Mouse (Mus musculus) hematopoietic stem cell, adult 5-6 weeks (primary cell): ENCODE measurements around the gene Smr2. TPM values are rescaled to one million over a fixed set of nuclear protein-coding genes. Genes with fewer than 3 reads are reported as not detected.
"Not testable (repeated sequence)": the region's sequence is repeated elsewhere in the genome, so short reads cannot be mapped to it uniquely, and the experiment has no call there.

Experiments
- ATAC-seq, 2 experiments: fragments of 125-278 bp in 1 of 2; replicated peaks in 1 of 2; 2 replicates each; pipeline ENCODE4 v1.8.0; 2016 to 2017; ENCODE audit warnings: inconsistent platforms in 2 of 2, mild to moderate bottlenecking in 2 of 2, moderate number of reproducible peaks in 2 of 2, low read depth in 1 of 2, moderate TSS enrichment in 1 of 2; ENCODE audit not compliant: low FRiP score in 2 of 2, poor library complexity in 2 of 2, severe bottlenecking in 2 of 2, insufficient read depth in 1 of 2, low TSS enrichment in 1 of 2
- total RNA-seq: library from RNA; stranded (forward); fragments of 172-1452, 232-1000 nt; gene quantifications from 2 replicates; pipeline ENCODE4 v1.2.3, GENCODE M21; 2017

Smr2 gene
- total RNA-seq, result not detected in 2 replicates

GRCm38 (mm10) chr5:88086256-88086655, at the start of gene Smr2:
Gene Smr2 (plus strand): TSS chr5:88086556.
- not testable (repeated sequence) for ATAC-seq

- ATAC-seq, result no peak
These were observed 25.1 kb downstream of the Smr2 start, which contains the start of gene Gm11116 for GRCm38 (mm10) chr5:88111430-88111829. Gene Gm11116 (minus strand): TSS chr5:88111530.

GRCm38 (mm10) chr5:88153999-88154398, 67.6 kb downstream of the Smr2 start, which contains the start of gene Gm11115:
Gene Gm11115 (minus strand): TSS chr5:88154099.
- no peak for ATAC-seq

Other genes starting within 250 kb of the Smr2 start
- gene Odam, start 201.5 kb upstream of the Smr2 start, total RNA-seq, result not detected in 2 replicates
- not detected in 2 replicates for gene Csn3, start 161.0 kb upstream of the Smr2 start, total RNA-seq
- gene 2310003L06Rik, start 117.1 kb upstream of the Smr2 start, total RNA-seq, result not detected in 2 replicates
- gene Gm28434, start 117.0 kb upstream of the Smr2 start, total RNA-seq, result not detected in 2 replicates
- not detected in 2 replicates for gene Cabs1, start 107.1 kb upstream of the Smr2 start, total RNA-seq
- not detected in 2 replicates for gene Smr3a, start 84.0 kb upstream of the Smr2 start, total RNA-seq
- gene Gm11116, start 25.0 kb downstream of the Smr2 start, total RNA-seq, result not detected in 2 replicates
- not detected in 2 replicates for gene Gm11115, start 67.5 kb downstream of the Smr2 start, total RNA-seq
- not detected in 2 replicates for gene Gm7714, start 182.4 kb downstream of the Smr2 start, total RNA-seq
- not detected in 2 replicates for gene Prol1, start 230.8 kb downstream of the Smr2 start, total RNA-seq